Mouse (Mus musculus) liver, adult 2 months (tissue): ENCODE measurements around the gene Dnah2.

Source experiments
- CTCF ChIP-seq: fragments of 200-500 bp; IDR thresholded peaks from 2 replicates; pipeline ENCODE4 v1.5.1; 2011; ENCODE audit warnings: low read depth, low read length, control low read depth
- POLR2A ChIP-seq: fragments of 200-500 bp; IDR thresholded peaks from 2 replicates; pipeline ENCODE4 v1.6.1; 2011; ENCODE audit warnings: low read length, control low read depth; ENCODE audit not compliant: insufficient read depth; ENCODE audit errors: extremely low read depth

GRCm38 (mm10) chr11:69429313-69429712 lies 119.6 kb downstream of the Dnah2 start:
- TF ChIP-seq CTCF = no peak
- no peak for TF ChIP-seq POLR2A
